Mouse (Mus musculus): ENCODE results near the gene Afap1l2. TPM values are rescaled to one million over a fixed set of nuclear protein-coding genes. Genes with fewer than 3 reads are reported as not detected.
A peak's percentile ranks its signal among the peaks of the same experiment; 100 is the strongest.

Afap1l2 gene
- polyA plus RNA-seq, 1 experiment from 2014 or later, result 132 TPM

DNA sequence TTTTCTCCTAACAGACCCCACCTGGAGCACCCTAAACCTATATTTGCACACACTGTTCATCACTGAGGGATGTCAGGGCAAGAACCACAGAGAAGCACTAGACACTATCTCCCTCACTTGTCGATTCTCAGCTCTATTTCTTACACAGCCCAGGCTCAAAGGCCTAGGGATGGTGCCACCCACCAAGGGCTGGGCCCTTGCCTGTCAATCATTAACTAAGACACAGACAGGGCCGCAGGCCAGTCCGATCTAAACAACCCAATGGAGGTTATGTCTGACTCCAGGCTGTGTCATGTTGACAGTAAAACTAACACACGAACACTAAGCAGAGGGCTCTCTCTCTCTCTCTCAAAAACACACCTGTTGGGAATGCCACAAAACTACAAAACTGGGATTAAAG, 9.7 kb downstream of the Afap1l2 start:
- in situ Hi-C loops (cut with MboI; ENCODE audit: low pct_unique_long_range_greater_than_20kb), result no loop called here
- TF ChIP-seq CTCF (IDR thresholded peaks at IDR 0.05), result no peak
- ChIA-PET CTCF (no interaction called here), POLR2A (interaction anchor here (1.9 to 2.9 kb wide), 2 partner anchors 9 to 59 kb away, joined by 7 to 8 read pairs; partner anchors contain the start of gene Afap1l2)
- H3K27me3 ChIP-seq, result no peaks in the 10 kb centered on the region
- DNase-seq (ENCODE audit: low read depth, low spot score), result no peak
- no peak for ATAC-seq

DNA sequence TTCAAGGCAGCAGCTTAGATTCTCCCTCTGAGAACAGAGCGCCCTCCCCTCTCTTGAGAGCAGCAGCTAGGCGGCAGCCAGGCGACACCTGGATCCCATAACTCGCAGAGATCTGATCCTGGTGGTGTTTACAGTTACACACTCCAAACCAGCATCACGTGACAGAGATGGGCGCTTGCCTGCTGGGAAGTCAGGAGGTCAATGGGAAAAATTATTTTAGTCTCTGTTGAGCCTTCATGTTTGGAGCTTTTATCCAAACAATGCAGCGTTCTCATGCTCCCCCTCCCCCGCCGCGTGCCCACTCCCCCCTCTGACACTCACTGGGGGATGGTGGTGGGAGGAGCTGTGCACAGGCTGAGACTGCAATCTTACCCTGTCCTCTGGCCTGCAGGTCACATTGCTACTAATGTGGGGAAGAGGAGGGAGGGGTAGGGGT, 10.8 kb downstream of the Afap1l2 start:
- in situ Hi-C loops (cut with MboI; ENCODE audit: low pct_unique_long_range_greater_than_20kb), result no loop called here
- no peak for TF ChIP-seq CTCF (IDR thresholded peaks at IDR 0.05)
- ChIA-PET POLR2A (interaction anchor here (1.9 to 2.9 kb wide), 2 partner anchors 10 to 57 kb away, joined by 7 to 8 read pairs; partner anchors contain the start of gene Afap1l2), CTCF (interaction anchor here (0.8 to 1.4 kb wide), 2 partner anchors 10 to 60 kb away, joined by 3 read pairs; no protein-coding TSS in a partner anchor)
- H3K27me3 ChIP-seq, result no peaks in the 10 kb centered on the region
- DNase-seq (ENCODE audit: low read depth, low spot score), result no peak
- peak; percentile 27 for ATAC-seq

DNA sequence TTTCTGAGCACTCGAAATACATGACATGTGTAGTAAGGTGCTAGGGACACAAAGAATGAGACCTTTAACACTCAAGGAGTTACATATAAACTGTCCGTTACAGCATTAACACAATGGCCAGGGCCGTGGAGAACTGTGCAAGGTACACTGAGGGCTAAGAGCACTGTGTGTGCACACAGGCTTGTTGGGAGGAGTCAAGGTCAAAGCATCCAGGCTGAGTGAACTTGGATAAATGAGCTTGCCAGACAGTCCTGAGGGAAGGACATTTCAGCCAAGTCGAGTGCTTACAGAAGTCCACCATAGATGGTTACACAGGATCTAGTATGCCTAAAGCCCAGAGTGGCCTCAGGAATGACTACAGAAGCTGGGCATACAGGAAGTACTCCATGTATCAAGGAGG, 12.6 kb downstream of the Afap1l2 start:
- in situ Hi-C loops (cut with MboI; ENCODE audit: low pct_unique_long_range_greater_than_20kb), result no loop called here
- TF ChIP-seq CTCF (IDR thresholded peaks at IDR 0.05), result no peak
- ChIA-PET CTCF (interaction anchor here (1.0 kb wide), 1 partner anchor 56 kb away, joined by 4 read pairs; no protein-coding TSS in a partner anchor), POLR2A (no interaction called here)
- ATAC-seq (no peak), DNase-seq (ENCODE audit: low read depth, low spot score) (no peak)
- H3K27me3 ChIP-seq, result no peaks in the 10 kb centered on the region

DNA sequence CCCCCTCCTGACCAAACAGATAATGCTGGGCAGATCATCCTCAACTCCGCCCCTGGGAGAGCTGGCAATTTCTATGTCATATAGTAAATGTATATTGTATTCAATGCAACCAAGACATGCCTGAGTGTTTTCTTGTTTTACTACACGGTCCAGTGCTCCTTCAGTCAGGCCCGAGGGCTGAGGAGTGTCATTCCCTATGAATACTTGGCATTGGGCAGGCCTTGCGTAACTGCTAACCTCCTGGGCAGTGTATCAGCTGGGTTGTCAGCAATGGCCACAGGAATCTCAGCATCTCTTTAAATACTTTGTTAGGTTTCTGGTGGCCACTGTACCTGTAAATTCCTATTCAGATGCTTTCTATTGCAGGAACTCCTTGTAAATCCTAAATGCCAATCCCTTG, 13.4 kb downstream of the Afap1l2 start:
- ATAC-seq, result peak; percentile 32
- peak; percentile 83 for DNase-seq (ENCODE audit: low read depth, low spot score)
- in situ Hi-C loops (cut with MboI; ENCODE audit: low pct_unique_long_range_greater_than_20kb), result no loop called here
- no peak for TF ChIP-seq CTCF (IDR thresholded peaks at IDR 0.05)
- ChIA-PET CTCF (no interaction called here), POLR2A (interaction anchor here (0.9 to 3.6 kb wide), 2 partner anchors 11 to 57 kb away, joined by 3 to 17 read pairs; no protein-coding TSS in a partner anchor)
- H3K27me3 ChIP-seq, result no peaks in the 10 kb centered on the region

DNA sequence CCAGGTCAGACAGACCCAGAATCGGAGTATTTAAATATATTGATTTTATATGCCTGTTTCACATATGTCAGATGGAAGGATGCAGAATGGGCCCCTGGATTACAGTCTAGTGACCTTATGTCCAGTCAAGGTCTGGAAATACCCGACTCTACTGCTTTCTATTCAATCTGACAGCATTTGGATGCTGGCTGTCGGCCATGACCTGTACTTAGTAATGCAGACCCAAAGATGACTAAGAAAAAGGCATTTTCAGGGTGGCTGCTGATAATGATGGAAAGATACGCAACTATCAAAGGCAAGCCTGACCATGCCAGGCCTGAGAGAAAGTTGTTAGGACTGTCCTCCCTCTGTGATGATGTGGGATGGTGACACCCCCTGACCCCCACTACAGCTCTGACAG, 14.3 kb downstream of the Afap1l2 start:
- in situ Hi-C loops (cut with MboI; ENCODE audit: low pct_unique_long_range_greater_than_20kb), result no loop called here
- DNase-seq (ENCODE audit: low read depth, low spot score), result no peak
- no peak for ATAC-seq

DNA sequence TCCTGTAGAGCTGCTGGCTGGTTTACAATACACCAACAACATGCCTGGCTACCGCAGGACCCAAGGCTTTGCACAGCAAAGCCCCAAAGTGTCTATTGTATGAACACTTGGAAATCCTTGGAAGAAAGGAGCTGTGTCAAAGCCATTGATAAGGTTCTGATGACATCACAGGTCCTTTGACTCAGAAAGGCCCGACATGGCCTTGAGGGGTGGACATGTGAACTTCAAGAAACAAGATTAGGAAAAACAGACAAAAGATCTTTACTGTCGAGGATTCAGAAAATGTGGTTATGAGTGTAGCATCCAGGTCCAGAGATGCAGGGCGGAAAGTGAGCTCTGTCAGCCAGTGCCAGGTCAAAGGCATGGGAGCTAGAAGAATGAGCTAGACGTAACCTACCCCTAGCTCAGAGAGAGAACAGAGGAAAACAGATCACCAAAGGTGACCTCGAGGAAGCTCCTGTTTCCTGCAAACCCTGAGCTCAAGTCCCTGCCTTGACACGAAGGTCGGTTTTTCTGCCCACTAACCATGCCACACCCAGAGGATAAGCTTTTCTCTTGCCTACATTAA, 15.0 kb downstream of the Afap1l2 start:
- CTCF ChIA-PET, result interaction anchor here (0.6 to 1.4 kb wide), 3 partner anchors 9 to 39 kb away, joined by 3 to 4 read pairs (median 3); no protein-coding TSS in a partner anchor
- no peak for ATAC-seq
- no peak for TF ChIP-seq CTCF (IDR thresholded peaks at IDR 0.05)
- DNase-seq (ENCODE audit: low read depth, low spot score), result no peak
- in situ Hi-C loops (cut with MboI; ENCODE audit: low pct_unique_long_range_greater_than_20kb), result no loop called here
- H3K27me3 ChIP-seq, result no peaks in the 10 kb centered on the region
- POLR2A ChIA-PET, result interaction anchor here (0.6 to 3.6 kb wide), 3 partner anchors 10 to 145 kb away, joined by 3 to 17 read pairs (median 8); no protein-coding TSS in a partner anchor

More for the DNA sequence above, 14.3 kb downstream of the Afap1l2 start:
- CTCF ChIA-PET, result interaction anchor here (1.0 to 1.4 kb wide), 2 partner anchors 10 to 38 kb away, joined by 3 to 4 read pairs; no protein-coding TSS in a partner anchor
- no peak for TF ChIP-seq CTCF (IDR thresholded peaks at IDR 0.05)
- no peaks in the 10 kb centered on the region for H3K27me3 ChIP-seq
- POLR2A ChIA-PET, result interaction anchor here (0.5 to 3.6 kb wide), 4 partner anchors 9 to 56 kb away, joined by 3 to 17 read pairs (median 3); no protein-coding TSS in a partner anchor

DNA sequence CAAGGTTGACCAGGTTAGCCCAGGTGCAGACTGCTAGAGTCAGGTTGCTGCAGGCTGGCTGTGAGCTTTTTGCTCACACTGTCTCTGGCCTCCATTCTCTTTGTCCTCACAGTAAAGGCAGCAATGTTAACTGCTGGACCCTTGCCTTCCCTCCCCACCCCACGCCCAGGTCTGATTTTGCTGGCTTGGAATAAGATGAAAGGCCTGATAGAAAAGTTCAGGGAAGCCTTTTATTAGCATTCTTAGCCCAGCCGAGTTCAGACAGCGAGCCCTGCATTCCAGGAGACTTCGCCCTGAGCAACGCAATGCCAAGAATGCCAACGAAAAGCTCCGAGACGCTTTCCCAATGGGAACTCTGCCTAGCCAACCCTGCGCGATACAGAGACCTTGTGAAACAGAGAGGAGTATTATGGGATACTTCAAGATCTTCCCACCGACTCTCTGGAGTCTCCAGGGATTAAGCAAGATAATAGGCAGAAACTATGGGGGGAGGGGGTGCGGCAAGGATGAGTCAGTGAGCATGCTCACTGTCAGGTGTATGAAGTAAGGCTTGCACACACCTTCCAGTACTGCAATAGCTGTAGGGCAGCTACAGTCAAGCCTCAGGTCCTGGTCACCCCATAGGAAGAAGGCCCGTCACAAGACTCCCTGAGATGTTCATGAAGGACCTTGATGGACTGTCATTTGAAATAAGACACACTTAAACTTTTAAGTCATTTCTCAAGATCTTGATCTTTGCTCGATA, 17.5 kb downstream of the Afap1l2 start:
- no peaks in the 10 kb centered on the region for H3K27me3 ChIP-seq
- in situ Hi-C loops (cut with MboI; ENCODE audit: low pct_unique_long_range_greater_than_20kb), result no loop called here
- POLR2A ChIA-PET, result interaction anchor here (0.6 to 2.2 kb wide), 2 partner anchors 14 to 88 kb away, joined by 3 to 5 read pairs; no protein-coding TSS in a partner anchor
- CTCF ChIA-PET, result interaction anchor here (0.9 to 2.8 kb wide), 7 partner anchors 13 to 71 kb away, joined by 3 to 9 read pairs (median 3); partner anchors contain the start of gene Afap1l2
- peak; percentile 81 for ATAC-seq
- DNase-seq (ENCODE audit: low read depth, low spot score), result peak; percentile 96
- no peak for TF ChIP-seq CTCF (IDR thresholded peaks at IDR 0.05)

DNA sequence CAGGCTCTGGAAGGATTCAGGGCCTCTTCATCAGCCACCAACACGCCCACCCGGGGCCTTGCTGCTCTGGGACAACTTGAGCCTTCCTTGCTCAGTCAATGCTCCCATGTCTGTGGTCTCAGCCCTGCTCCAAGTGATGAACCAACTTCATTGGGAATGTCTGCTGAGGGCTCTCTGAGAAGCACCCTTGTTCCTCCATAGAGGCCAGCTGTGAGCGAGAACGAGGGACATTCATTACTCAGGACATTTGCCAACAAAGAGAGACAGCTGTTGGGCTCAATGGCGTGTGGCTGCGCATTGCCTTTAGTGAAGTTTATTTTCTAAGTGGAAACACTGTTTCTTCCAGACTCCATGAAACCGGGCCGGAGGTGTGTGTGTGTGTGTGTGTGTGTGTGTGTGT, 18.9 kb downstream of the Afap1l2 start:
- no peak for TF ChIP-seq CTCF (IDR thresholded peaks at IDR 0.05)
- CTCF ChIA-PET, result interaction anchor here (1.5 to 2.8 kb wide), 3 partner anchors 14 to 69 kb away, joined by 3 to 9 read pairs (median 6); no protein-coding TSS in a partner anchor
- POLR2A ChIA-PET, result interaction anchor here (2.2 kb wide), 1 partner anchor 16 kb away, joined by 5 read pairs; no protein-coding TSS in a partner anchor
- no peak for ATAC-seq
- no peaks in the 10 kb centered on the region for H3K27me3 ChIP-seq
- in situ Hi-C loops (cut with MboI; ENCODE audit: low pct_unique_long_range_greater_than_20kb), result no loop called here
- DNase-seq (ENCODE audit: low read depth, low spot score), result no peak

DNA sequence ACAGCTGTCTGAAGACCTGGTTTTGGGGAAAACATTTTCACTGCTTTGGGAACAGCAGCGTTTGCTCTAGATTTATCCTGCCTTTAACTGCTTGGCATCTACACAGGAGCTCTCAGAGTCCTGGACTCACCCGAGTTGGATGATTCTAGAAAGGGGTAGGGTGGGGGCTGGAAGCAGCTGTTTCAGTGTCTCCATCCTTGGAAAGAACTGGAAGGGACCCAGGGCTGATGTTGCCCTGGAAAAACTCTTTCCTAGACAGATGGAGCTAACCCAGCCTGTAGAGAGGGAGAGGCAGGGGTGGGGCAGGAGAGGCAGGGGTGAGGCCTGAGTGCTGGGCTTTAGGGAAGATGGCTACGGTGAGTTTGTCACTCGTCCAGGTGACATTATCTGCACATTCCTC, 23.8 kb downstream of the Afap1l2 start:
- in situ Hi-C loops (cut with MboI; ENCODE audit: low pct_unique_long_range_greater_than_20kb), result no loop called here
- no peak for TF ChIP-seq CTCF (IDR thresholded peaks at IDR 0.05)
- ATAC-seq, result no peak

DNA sequence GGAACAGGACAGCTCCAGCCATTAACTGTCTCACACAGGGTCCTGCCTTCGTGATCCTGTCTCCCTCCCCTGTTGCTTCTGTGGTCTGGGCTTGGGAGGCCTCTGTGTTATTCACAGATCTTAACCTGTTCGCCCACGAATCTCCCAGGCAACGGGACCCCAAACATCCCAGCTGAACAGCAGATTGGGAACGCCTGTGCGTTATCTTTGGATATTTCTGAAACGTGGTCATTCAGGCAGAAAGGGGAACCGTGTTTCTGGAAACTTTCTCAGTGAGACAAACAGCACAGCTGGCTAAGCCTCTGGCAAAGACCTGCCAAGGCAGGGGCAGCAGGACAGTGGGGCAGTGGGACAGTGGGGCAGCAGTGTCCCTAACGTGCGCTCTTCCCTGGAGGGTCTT, 24.3 kb downstream of the Afap1l2 start:
- in situ Hi-C loops (cut with MboI; ENCODE audit: low pct_unique_long_range_greater_than_20kb), result no loop called here
- DNase-seq (ENCODE audit: low read depth, low spot score), result no peak
- no peaks in the 10 kb centered on the region for H3K27me3 ChIP-seq
- CTCF ChIA-PET, result interaction anchor here (0.9 to 1.0 kb wide), 2 partner anchors 10 to 48 kb away, joined by 3 read pairs; no protein-coding TSS in a partner anchor
- no peak for ATAC-seq
- TF ChIP-seq CTCF (IDR thresholded peaks at IDR 0.05), result no peak
- POLR2A ChIA-PET, result interaction anchor here (0.5 to 1.3 kb wide), 4 partner anchors 8 to 80 kb away, joined by 3 to 7 read pairs (median 3); no protein-coding TSS in a partner anchor

More for the DNA sequence above, 23.8 kb downstream of the Afap1l2 start:
- CTCF ChIA-PET, result interaction anchor here (0.9 to 1.0 kb wide), 2 partner anchors 9 to 48 kb away, joined by 3 read pairs; no protein-coding TSS in a partner anchor
- no peak for DNase-seq (ENCODE audit: low read depth, low spot score)
- H3K27me3 ChIP-seq, result no peaks in the 10 kb centered on the region
- POLR2A ChIA-PET, result interaction anchor here (0.5 to 1.3 kb wide), 3 partner anchors 9 to 81 kb away, joined by 3 to 7 read pairs (median 3); no protein-coding TSS in a partner anchor

Measured in Patski (cell line).